Mouse (Mus musculus) CD4-positive, CD25-positive, alpha-beta regulatory T cell, adult 2 months (primary cell): ENCODE data around the gene Syne1.

Experiments
- DNase-seq: peaks from one replicate; pipeline ENCODE4 v3.0.0-alpha.2; 2012; ENCODE audit warnings: low read depth, low spot score

Syne1 gene

GRCm38 (mm10) chr10:5439802-5440350, 111.4 kb downstream of the Syne1 start:
- no peak for DNase-seq

- no peak for DNase-seq
Measured at GRCm38 (mm10) chr10:5437766-5438165, 113.5 kb downstream of the Syne1 start.

- no peak for DNase-seq
Measured at GRCm38 (mm10) chr10:5423984-5424383, 127.3 kb downstream of the Syne1 start.

- no peak for DNase-seq
Measured at GRCm38 (mm10) chr10:5415730-5416129, 135.6 kb downstream of the Syne1 start.

GRCm38 (mm10) chr10:5384131-5384776, 167.0 kb downstream of the Syne1 start:
- DNase-seq, result peak; percentile 40

GRCm38 (mm10) chr10:5381536-5381935, 169.7 kb downstream of the Syne1 start:
- no peak for DNase-seq

- DNase-seq, result no peak
Measured at GRCm38 (mm10) chr10:5378969-5379368, 172.3 kb downstream of the Syne1 start.

- DNase-seq, result no peak
Measured at GRCm38 (mm10) chr10:5369599-5369998, 181.7 kb downstream of the Syne1 start.

- no peak for DNase-seq
Measured at GRCm38 (mm10) chr10:5368266-5368665, 183.0 kb downstream of the Syne1 start.

- no peak for DNase-seq
Measured at GRCm38 (mm10) chr10:5367465-5368011, 183.7 kb downstream of the Syne1 start.

GRCm38 (mm10) chr10:5360560-5360959, 190.7 kb downstream of the Syne1 start:
- DNase-seq, result no peak

GRCm38 (mm10) chr10:5356614-5357013, 194.7 kb downstream of the Syne1 start:
- no peak for DNase-seq

GRCm38 (mm10) chr10:5353390-5353789, 197.9 kb downstream of the Syne1 start:
- no peak for DNase-seq

- no peak for DNase-seq
Measured at GRCm38 (mm10) chr10:5346911-5347310, 204.4 kb downstream of the Syne1 start.

- DNase-seq, result no peak
Measured at GRCm38 (mm10) chr10:5343211-5343610, 208.1 kb downstream of the Syne1 start.

- DNase-seq, result peak; percentile 6
Measured at GRCm38 (mm10) chr10:5336394-5336793, 214.9 kb downstream of the Syne1 start.

GRCm38 (mm10) chr10:5332801-5333200, 218.5 kb downstream of the Syne1 start:
- no peak for DNase-seq

- DNase-seq, result no peak
Measured at GRCm38 (mm10) chr10:5326716-5327115, 224.6 kb downstream of the Syne1 start.

GRCm38 (mm10) chr10:5323741-5324395, 227.4 kb downstream of the Syne1 start:
- no peak for DNase-seq

GRCm38 (mm10) chr10:5322562-5322961, 228.7 kb downstream of the Syne1 start:
- peak; percentile 2 for DNase-seq

- peak; percentile 76 for DNase-seq
Measured at GRCm38 (mm10) chr10:5317602-5318001, 233.7 kb downstream of the Syne1 start.

- no peak for DNase-seq
Measured at GRCm38 (mm10) chr10:5312437-5312836, 238.8 kb downstream of the Syne1 start.
